Mouse (Mus musculus) liver, embryonic 14.5 days (tissue): ENCODE measurements around the gene Krt33b.

Experiments
- CTCF ChIP-seq: IDR thresholded peaks from 2 replicates; pipeline ENCODE4 v1.5.1; 2016; ENCODE audit warnings: antibody characterized with exemption, low read depth, control low read depth
- EP300 ChIP-seq: IDR thresholded peaks from 2 replicates; pipeline ENCODE4 v1.6.1; 2016; ENCODE audit warnings: antibody characterized with exemption, low read depth

DNA sequence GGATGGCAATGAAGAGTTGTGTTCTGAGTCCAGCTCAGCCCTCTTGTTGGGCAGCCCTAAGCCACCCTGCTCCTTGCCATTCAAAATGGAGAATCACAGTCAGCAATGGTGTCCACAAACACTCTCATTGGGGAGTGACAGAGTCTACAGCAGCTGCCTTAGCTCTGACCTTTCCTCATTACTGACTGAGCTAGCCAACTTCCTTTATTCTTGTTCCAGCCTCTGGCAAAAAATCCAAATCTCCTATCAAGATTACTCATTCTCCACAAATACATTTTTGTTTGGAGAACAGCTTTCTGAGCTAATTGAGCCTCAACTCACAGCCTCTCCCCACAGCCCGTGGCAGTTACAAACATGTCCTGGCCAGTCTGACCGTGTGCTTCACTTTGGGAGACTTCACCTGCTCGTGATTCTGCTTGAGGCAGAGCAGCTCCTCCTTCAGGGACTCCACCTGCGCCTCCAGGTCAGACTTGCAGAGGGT lies 15.9 kb downstream of the Krt33b start:
- TF ChIP-seq EP300 (no peak), CTCF (no peak)
